Mouse (Mus musculus) forebrain, embryonic 16.5 days (tissue): ENCODE results near the gene Fas. TPM values are rescaled to one million over a fixed set of nuclear protein-coding genes. Genes with fewer than 3 reads are reported as not detected.

ENCODE experiments used
- polyA plus RNA-seq: library from polyadenylated mRNA; unstranded; fragments of >200 nt; fragmentation: Nextera tagmentation; extraction: Ambion mirVana; gene quantifications from 2 replicates; pipeline ENCODE4 v1.2.1, GENCODE M21; 2015

Fas gene
- polyA plus RNA-seq, 1 experiment from 2014 or later, result 0.63 TPM

Other genes starting within 250 kb of the Fas start
- not detected in 2 replicates for gene Lipn, start 223.3 kb upstream of the Fas start, polyA plus RNA-seq
- gene Lipm, start 189.7 kb upstream of the Fas start, polyA plus RNA-seq, result 0.11 TPM in 1 of 2 replicates, not detected in the other
- not detected in 2 replicates for gene Ankrd22, start 124.6 kb upstream of the Fas start, polyA plus RNA-seq
- 10.0 and 11.7 TPM in 2 replicates for gene Stambpl1, start 98.4 kb upstream of the Fas start, polyA plus RNA-seq
- gene Acta2, start 35.1 kb upstream of the Fas start, polyA plus RNA-seq, result 9.1 and 13.3 TPM in 2 replicates
- gene Ch25h, start 184.5 kb downstream of the Fas start, polyA plus RNA-seq, result 0.39 and 0.58 TPM in 2 replicates
- 14.2 and 16.0 TPM in 2 replicates for gene Lipa, start 236.8 kb downstream of the Fas start, polyA plus RNA-seq